9 mouse cellular contexts compared by ENCODE assay signal in the genomic region with DNA sequence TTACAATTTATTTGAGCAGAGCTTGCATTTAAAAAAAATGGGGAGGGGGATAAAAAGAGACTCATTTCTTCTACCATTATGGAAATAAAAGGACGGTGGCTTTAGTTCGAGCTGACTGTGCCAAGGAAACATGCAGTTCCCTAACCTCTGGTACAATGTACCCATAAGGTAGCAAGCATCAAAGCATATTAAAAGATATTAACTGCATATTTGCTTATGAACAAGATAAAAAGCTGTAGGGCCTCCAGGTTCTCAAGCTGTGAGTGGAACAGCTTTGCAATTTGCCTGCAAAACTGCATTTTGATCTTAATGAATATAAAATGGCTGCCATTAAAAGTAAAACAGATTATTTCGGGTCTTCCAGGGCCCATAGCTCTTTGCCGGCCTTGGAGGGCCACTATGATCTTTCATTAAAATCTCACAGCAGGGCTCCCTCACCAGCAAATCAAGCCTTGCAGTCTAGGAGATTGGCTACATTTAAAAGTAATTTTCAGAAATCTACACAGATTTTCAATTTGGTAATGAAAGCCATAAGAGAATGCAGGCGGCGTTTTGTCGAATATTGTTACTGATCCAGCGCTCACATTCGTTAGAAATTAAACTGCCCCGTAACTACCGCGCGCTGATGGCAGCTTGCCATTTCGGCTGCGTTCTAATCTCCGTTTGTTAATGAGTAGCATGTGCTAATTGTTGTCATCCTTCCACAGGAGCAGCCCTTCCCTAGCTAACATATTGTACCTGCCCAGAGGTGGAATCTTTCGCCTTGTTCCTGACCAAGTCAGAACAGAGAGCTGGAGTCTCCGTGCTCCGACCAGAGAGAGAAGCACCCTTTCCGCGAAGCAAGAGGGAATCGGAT.
DNase-seq lines count a peak whose midpoint lies in the region; ATAC-seq and TF ChIP-seq lines count a peak whose summit lies in the region.
"Had no signal": no experiment of that assay in that cellular context is flagged by ENCODE, and none has a peak within 500 bp of the region (broad histone marks: within the 10 kb centered on the region; RNA-seq: fewer than 3 reads in every experiment).

No protein-coding gene starts in this region.

- WGBS in lung, embryonic 15.5 days: 62% methylated on average over 22 of the region's 22 CpGs
- WGBS in lung, postnatal 0 days: 59% methylated on average over 22 of the region's 22 CpGs
- whole genome bisulfite sequencing in liver, embryonic 11.5 days: 49% methylated on average over 22 of the region's 22 CpGs

- no peaks in the 10 kb centered on the region for H3K9me3 ChIP-seq in lung, embryonic 15.5 days
- H3K9me3 ChIP-seq in lung, postnatal 0 days (ENCODE audit: low read length): no peaks in the 10 kb centered on the region
- H3K9me3 ChIP-seq in liver, embryonic 11.5 days (ENCODE audit: control insufficient read depth, low read length): no peaks in the 10 kb centered on the region

- no peak overlapping the region for H3K9ac ChIP-seq in lung, embryonic 15.5 days
- H3K9ac ChIP-seq in lung, postnatal 0 days (replicated peaks; ENCODE audit: low read depth): no peak overlapping the region
- H3K9ac ChIP-seq in liver, embryonic 11.5 days (ENCODE audit: low read depth, low read length): no peak overlapping the region

- no peak for DNase-seq in lung, postnatal 0 days (ENCODE audit: low spot score)
- peak; percentile 39 to 40 for DNase-seq in frontal cortex, postnatal 36 days (ENCODE audit: low spot score in 2 of 2)
- peak; percentile 51 to 54 for DNase-seq in layer of hippocampus, postnatal 14 days (ENCODE audit: low spot score in 2 of 2)
- DNase-seq in retina, postnatal 1 day: peak; percentile 45
- DNase-seq in liver, embryonic 11.5 days (ENCODE audit: low spot score): no peak

- no peak overlapping the region for H3K27ac ChIP-seq in lung, embryonic 15.5 days
- H3K27ac ChIP-seq in lung, postnatal 0 days (ENCODE audit: low read length): no peak overlapping the region
- H3K27ac ChIP-seq in liver, embryonic 11.5 days (ENCODE audit: low read depth, low read length): no peak overlapping the region

- TF ChIP-seq CTCF in lung, postnatal 0 days (IDR thresholded peaks at IDR 0.05): no peak

- ATAC-seq in lung, embryonic 15.5 days (ENCODE audit: borderline replicate concordance, extremely low read depth, low FRiP score, low TSS enrichment): no peak
- ATAC-seq in lung, postnatal 0 days: no peak
- no peak for ATAC-seq in liver, embryonic 11.5 days (replicated peaks; ENCODE audit: low FRiP score)
- ATAC-seq in megakaryocyte-erythroid progenitor cell, adult 5-6 weeks (replicated peaks; ENCODE audit: low FRiP score, low TSS enrichment, poor library complexity, severe bottlenecking): no peak
- ATAC-seq in megakaryocyte, adult 5-6 weeks (ENCODE audit: poor library complexity, severe bottlenecking): no peak
- ATAC-seq: Patski had no signal

- no peaks in the 10 kb centered on the region for H3K36me3 ChIP-seq in lung, embryonic 15.5 days
- H3K36me3 ChIP-seq in lung, postnatal 0 days (ENCODE audit: insufficient read depth, low read length): no peaks in the 10 kb centered on the region
- H3K36me3 ChIP-seq in liver, embryonic 11.5 days (ENCODE audit: control insufficient read depth, insufficient read depth, low read length): no peaks in the 10 kb centered on the region

- no peak for TF ChIP-seq EP300 in lung, postnatal 0 days (IDR thresholded peaks at IDR 0.05)

- H3K4me2 ChIP-seq in lung, embryonic 15.5 days: peak overlapping the region; percentile 34
- no peak overlapping the region for H3K4me2 ChIP-seq in lung, postnatal 0 days (replicated peaks; ENCODE audit: low read depth, low read length)
- no peak overlapping the region for H3K4me2 ChIP-seq in liver, embryonic 11.5 days

- no peaks in the 10 kb centered on the region for H3K4me1 ChIP-seq in lung, embryonic 15.5 days
- H3K4me1 ChIP-seq in lung, postnatal 0 days (ENCODE audit: insufficient read depth, low read depth, low read length): no peaks in the 10 kb centered on the region
- no peaks in the 10 kb centered on the region for H3K4me1 ChIP-seq in liver, embryonic 11.5 days (replicated peaks; ENCODE audit: control insufficient read depth, insufficient read depth, low read length)

- H3K4me3 ChIP-seq in lung, embryonic 15.5 days: no peak overlapping the region
- H3K4me3 ChIP-seq in lung, postnatal 0 days (ENCODE audit: low read depth, low read length): no peak overlapping the region
- H3K4me3 ChIP-seq in liver, embryonic 11.5 days (ENCODE audit: low read depth, low read length): no peak overlapping the region

- H3K27me3 ChIP-seq in lung, embryonic 15.5 days: no peaks in the 10 kb centered on the region
- H3K27me3 ChIP-seq in lung, postnatal 0 days (replicated peaks; ENCODE audit: insufficient read depth, low read length): no peaks in the 10 kb centered on the region
- H3K27me3 ChIP-seq in liver, embryonic 11.5 days (replicated peaks; ENCODE audit: control insufficient read depth, insufficient read depth, low read length): no peaks in the 10 kb centered on the region

Comparison
In these comparisons a context has a peak if more than half of its experiments do, and no peak if none do; other contexts are left out.
1. DNase-seq: peak in frontal cortex, postnatal 36 days (2 of 2), layer of hippocampus, postnatal 14 days (2 of 2) and retina, postnatal 1 day (single experiment); none in lung, postnatal 0 days (single experiment) and liver, embryonic 11.5 days (single experiment).